Mouse (Mus musculus) small intestine, adult 2 months (tissue): ENCODE results near the gene Asb13.

ENCODE experiments used
- CTCF ChIP-seq: fragments of 200-500 bp; IDR thresholded peaks from 2 replicates; pipeline ENCODE4 v1.5.1; 2012; ENCODE audit warnings: low read depth, mild to moderate bottlenecking, control low read depth, inconsistent platforms, low read length, moderate library complexity, mixed read lengths; ENCODE audit not compliant: insufficient replicate concordance, insufficient read length; ENCODE audit errors: extremely low read depth
- POLR2A ChIP-seq: fragments of 200-500 bp; IDR thresholded peaks from 2 replicates; pipeline ENCODE4 v1.6.1; 2012; ENCODE audit warnings: low read depth, mild to moderate bottlenecking, control low read depth, inconsistent platforms, low read length, moderate library complexity

- no peak for TF ChIP-seq CTCF
- no peak for TF ChIP-seq POLR2A
These were observed 30.4 kb downstream of the Asb13 start for GRCm38 (mm10) chr13:3664241-3664640.
